Mouse (Mus musculus) spleen, adult 2 months (tissue): ENCODE results near the gene Smndc1.

Experiments used
- CTCF ChIP-seq: fragments of 200-500 bp; IDR thresholded peaks from 2 replicates; pipeline ENCODE4 v1.5.1; 2011; ENCODE audit warnings: mild to moderate bottlenecking, inconsistent platforms; ENCODE audit not compliant: insufficient read depth, insufficient read length, insufficient replicate concordance; ENCODE audit errors: extremely low read depth
- POLR2A ChIP-seq: fragments of 200-500 bp; IDR thresholded peaks from 2 replicates; pipeline ENCODE4 v1.6.1; 2011; ENCODE audit warnings: low read depth, low read length, inconsistent platforms

DNA sequence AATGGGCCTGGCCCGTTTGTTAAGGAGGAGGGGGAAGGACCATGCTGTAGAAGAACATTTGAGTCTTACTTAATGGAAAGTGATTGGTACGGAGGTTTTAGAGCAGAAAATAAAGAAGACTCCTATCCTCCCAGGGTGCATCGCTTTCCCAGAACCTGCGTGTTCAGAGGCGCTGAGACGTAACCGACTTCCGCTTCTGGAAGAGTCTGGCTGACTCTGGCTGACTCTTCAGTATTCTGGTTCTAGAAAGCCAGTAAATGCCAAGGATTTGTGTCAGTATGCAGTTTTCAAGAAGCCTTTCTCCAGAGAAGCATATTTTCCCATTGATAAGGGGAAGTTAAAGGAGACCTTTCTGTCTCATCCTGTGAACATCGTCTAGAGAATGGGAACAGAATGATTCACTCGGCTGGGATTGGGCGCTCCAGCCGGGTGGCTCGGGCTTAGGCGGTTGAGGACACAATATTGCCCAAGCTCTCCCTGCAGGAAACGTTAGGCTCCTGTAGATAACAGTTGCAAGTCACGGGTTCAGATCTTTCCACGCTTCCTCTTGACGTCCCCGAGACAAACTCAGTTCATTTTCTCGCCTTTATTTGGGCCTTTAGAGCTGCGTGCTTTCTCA, 58.4 kb downstream of the Smndc1 start:
- no peak for TF ChIP-seq CTCF
- no peak for TF ChIP-seq POLR2A
